Mouse (Mus musculus) cerebellum, adult 2 months (tissue): ENCODE data around the gene Olfr533.

Experiments used
- CTCF ChIP-seq: fragments of 200-500 bp; IDR thresholded peaks from 2 replicates; pipeline ENCODE4 v1.5.1; 2011; ENCODE audit warnings: low read depth, mild to moderate bottlenecking, control low read depth, low read length, moderate library complexity, borderline replicate concordance; ENCODE audit not compliant: insufficient read depth
- POLR2A ChIP-seq: fragments of 200-500 bp; IDR thresholded peaks from 2 replicates; pipeline ENCODE4 v1.6.1; 2011; ENCODE audit warnings: low read length, control low read depth, borderline replicate concordance; ENCODE audit not compliant: insufficient read depth

DNA sequence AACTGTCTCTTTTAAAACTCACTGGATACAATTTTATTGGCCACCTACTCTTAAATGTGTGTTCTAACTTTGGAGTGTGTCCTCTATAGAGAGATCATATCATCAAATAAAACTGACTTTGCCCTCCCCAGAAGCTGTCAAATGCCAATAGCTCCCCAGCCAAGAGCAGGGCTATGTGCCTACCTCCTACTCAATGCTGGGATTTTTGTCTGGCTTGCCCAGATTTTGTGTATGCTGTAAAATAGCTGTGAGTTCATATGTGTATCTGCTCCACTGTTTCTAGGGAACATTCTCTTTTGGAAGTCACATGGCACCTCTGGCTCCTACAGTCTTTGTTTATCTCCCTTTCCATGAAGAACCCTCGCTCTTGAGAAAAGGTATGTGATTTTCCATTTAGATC lies 25.8 kb downstream of the Olfr533 start:
- TF ChIP-seq POLR2A (no peak), CTCF (no peak)
